Mouse (Mus musculus) heart, adult 2 months (tissue): ENCODE measurements around the gene Slc29a4. TPM values are rescaled to one million over a fixed set of nuclear protein-coding genes. Genes with fewer than 3 reads are reported as not detected.

Source experiments
- DNase-seq, 2 experiments: peaks; one replicate each; pipeline ENCODE4 v3.0.0; 2021
- H3K27ac ChIP-seq: fragments of 200-600 bp; 2 replicates; pipeline ENCODE4 v1.8.1; 2022
- H3K27me3 ChIP-seq: fragments of 200-500 bp; 2 replicates; pipeline ENCODE4 v1.6.1; 2012; ENCODE audit warnings: mild to moderate bottlenecking, low read length, inconsistent platforms, mixed read lengths; ENCODE audit not compliant: control insufficient read depth, insufficient read depth
- H3K36me3 ChIP-seq: fragments of 200-500 bp; 2 replicates; pipeline ENCODE4 v1.6.1; 2012; ENCODE audit warnings: low read length, inconsistent platforms; ENCODE audit not compliant: control insufficient read depth, insufficient read depth
- H3K4me1 ChIP-seq: fragments of 200-500 bp; 2 replicates; pipeline ENCODE4 v1.6.1; 2011; ENCODE audit warnings: low read length; ENCODE audit not compliant: control insufficient read depth, insufficient read depth
- H3K4me3 ChIP-seq: fragments of 200-600 bp; 2 replicates; pipeline ENCODE4 v1.8.1; 2022
- H3K79me2 ChIP-seq: fragments of 200-500 bp; replicated peaks from 2 replicates; pipeline ENCODE4 v1.6.1; 2012; ENCODE audit warnings: mild to moderate bottlenecking, inconsistent platforms, low read length, moderate library complexity, mixed read lengths; ENCODE audit not compliant: control insufficient read depth, insufficient read depth
- H3K9ac ChIP-seq: fragments of 200-500 bp; 2 replicates; pipeline ENCODE4 v1.6.1; 2012; ENCODE audit warnings: low read depth, mild to moderate bottlenecking, control low read depth, inconsistent platforms, low read length, mixed read lengths
- CTCF ChIP-seq: fragments of 200-600 bp; IDR thresholded peaks from 2 replicates; pipeline ENCODE4 v1.8.1; 2022; ENCODE audit warnings: antibody characterized with exemption, mild to moderate bottlenecking, moderate library complexity
- EP300 ChIP-seq: fragments of 200-500 bp; IDR thresholded peaks from 2 replicates; pipeline ENCODE4 v1.6.1; 2011; ENCODE audit warnings: low read depth, low read length, control low read depth; ENCODE audit not compliant: insufficient read depth
- POLR2A ChIP-seq: fragments of 200-500 bp; IDR thresholded peaks from 2 replicates; pipeline ENCODE4 v1.6.1; 2011; ENCODE audit warnings: mild to moderate bottlenecking, low read depth, low read length, control low read depth; ENCODE audit not compliant: insufficient read depth
- WGBS: fragments of 180-500 bp; shearing (Covaris S2); methylation state at CpG from one replicate; pipeline ENCODE4 v1.1.7; 2018; 5-methylcytosine and 5-hydroxymethylcytosine counted together
- intact Hi-C: fragments of 180-260 bp; cut with DNase I; formaldehyde crosslinking; loops from one replicate; pipeline ENCODE4 v1.15.1; 2025
- polyA plus RNA-seq: library from polyadenylated mRNA; depleted of rRNA; stranded (reverse); fragments of >200 nt; gene quantifications from 2 replicates; pipeline ENCODE4 v1.2.3, GENCODE M21; 2012
- total RNA-seq, 2 experiments: library from RNA; stranded (reverse); gene quantifications; 2 replicates each; pipeline ENCODE4 v1.2.3; 2021

Gene Slc29a4
- total and polyA plus RNA-seq, 3 experiments = 0.27 to 0.70 (median 0.31) TPM

DNA sequence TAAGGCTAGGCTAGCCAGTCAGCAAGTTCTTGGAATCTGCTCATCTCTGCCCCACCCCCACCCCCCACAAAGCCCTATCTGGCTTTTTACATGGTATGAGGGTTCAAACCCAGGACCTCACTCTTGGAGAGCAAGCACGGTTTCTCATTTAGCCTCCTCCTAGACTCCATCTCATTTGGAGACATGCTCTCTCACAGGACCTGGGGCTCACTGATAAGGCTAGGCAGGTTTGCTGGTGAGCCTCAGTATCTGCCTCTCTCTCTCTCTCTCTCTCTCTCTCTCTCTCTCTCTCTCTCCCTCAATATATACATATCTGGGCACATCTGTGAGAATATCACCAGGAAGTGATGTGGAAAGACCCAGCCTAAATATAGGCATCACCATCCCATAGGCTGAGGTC, 13.2 kb upstream of the Slc29a4 start:
- no peak for TF ChIP-seq POLR2A
- no peak for TF ChIP-seq CTCF
- no peak for TF ChIP-seq EP300
- intact Hi-C loops = no loop called here

GRCm38 (mm10) chr5:142681911-142682310, 10.4 kb upstream of the Slc29a4 start:
- H3K36me3 ChIP-seq = no peaks in the 10 kb centered on the region
- H3K79me2 ChIP-seq = no peaks in the 10 kb centered on the region
- H3K9ac ChIP-seq = no peak overlapping the region
- H3K27me3 ChIP-seq = no peaks in the 10 kb centered on the region; the same call in 1 of the 2 replicates
- H3K4me1 ChIP-seq = no peaks in the 10 kb centered on the region
- TF ChIP-seq CTCF (no peak), EP300 (no peak), POLR2A (no peak)
- 68% methylated on average over 3 of the region's 3 CpGs for WGBS
- intact Hi-C loops = no loop called here
- no peak overlapping the region for H3K27ac ChIP-seq
- no peak for DNase-seq
- no peak overlapping the region for H3K4me3 ChIP-seq

More for the DNA sequence above, 13.2 kb upstream of the Slc29a4 start:
- Histone ChIP-seq H3K4me3 (no peak overlapping the region), H3K36me3 (no peaks in the 10 kb centered on the region), H3K4me1 (no peaks in the 10 kb centered on the region), H3K9ac (no peak overlapping the region), H3K27me3 (no peaks in the 10 kb centered on the region; the same call in 1 of the 2 replicates), H3K27ac (no peak overlapping the region), H3K79me2 (no peaks in the 10 kb centered on the region)
- 85% methylated on average over 1 of the region's 1 CpGs for WGBS
- no peak for DNase-seq

GRCm38 (mm10) chr5:142682529-142682928, 9.8 kb upstream of the Slc29a4 start:
- 88% methylated on average over 5 of the region's 5 CpGs for WGBS
- TF ChIP-seq EP300 (no peak), POLR2A (no peak), CTCF (no peak)

GRCm38 (mm10) chr5:142688866-142689265, 3.4 kb upstream of the Slc29a4 start:
- no peak overlapping the region for H3K4me3 ChIP-seq
- H3K9ac ChIP-seq = no peak overlapping the region
- no peak for DNase-seq
- WGBS = 31% methylated on average over 6 of the region's 6 CpGs
- intact Hi-C loops = no loop called here
- peaks cover 3% of the 10 kb centered on the region; the same call in 1 of the 2 replicates for H3K27me3 ChIP-seq
- H3K36me3 ChIP-seq = no peaks in the 10 kb centered on the region
- no peaks in the 10 kb centered on the region for H3K4me1 ChIP-seq
- TF ChIP-seq EP300 = no peak
- no peak for TF ChIP-seq POLR2A
- TF ChIP-seq CTCF = no peak
- no peak overlapping the region for H3K27ac ChIP-seq
- no peaks in the 10 kb centered on the region for H3K79me2 ChIP-seq

More at GRCm38 (mm10) chr5:142682529-142682928, 9.8 kb upstream of the Slc29a4 start:
- no peak for DNase-seq
- Histone ChIP-seq H3K4me3 (no peak overlapping the region), H3K9ac (no peak overlapping the region), H3K27me3 (no peaks in the 10 kb centered on the region; the same call in 1 of the 2 replicates), H3K79me2 (no peaks in the 10 kb centered on the region), H3K27ac (no peak overlapping the region), H3K36me3 (no peaks in the 10 kb centered on the region), H3K4me1 (no peaks in the 10 kb centered on the region)
- intact Hi-C loops = no loop called here

DNA sequence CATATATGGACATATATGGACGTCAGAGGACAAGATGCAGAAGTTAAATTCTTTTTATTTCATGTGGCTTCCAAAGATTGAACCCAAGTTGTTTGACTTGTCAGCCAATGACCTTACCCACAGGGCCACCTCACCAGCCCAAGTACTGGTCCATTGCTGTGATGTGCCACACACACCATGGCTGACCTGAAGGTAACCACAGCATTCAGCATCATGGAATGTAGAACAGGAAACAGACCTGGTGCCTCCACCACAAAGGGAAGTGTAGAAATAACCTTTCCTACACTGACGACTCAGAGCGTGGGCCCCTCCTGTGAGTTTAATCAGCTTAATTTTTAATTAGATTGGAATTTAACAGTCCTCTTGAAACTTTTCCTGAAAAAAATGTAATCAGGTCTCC, 2.0 kb upstream of the Slc29a4 start:
- no peaks in the 10 kb centered on the region for H3K79me2 ChIP-seq
- no peak for TF ChIP-seq CTCF
- TF ChIP-seq POLR2A = no peak
- TF ChIP-seq EP300 = no peak
- no peak overlapping the region for H3K9ac ChIP-seq
- no peak overlapping the region for H3K27ac ChIP-seq
- intact Hi-C loops = no loop called here
- H3K36me3 ChIP-seq = no peaks in the 10 kb centered on the region
- WGBS = 66% methylated on average over 3 of the region's 3 CpGs
- DNase-seq = no peak
- no peak overlapping the region for H3K4me3 ChIP-seq
- H3K4me1 ChIP-seq = no peaks in the 10 kb centered on the region
- H3K27me3 ChIP-seq = peaks cover 4% of the 10 kb centered on the region; the same call in 1 of the 2 replicates

DNA sequence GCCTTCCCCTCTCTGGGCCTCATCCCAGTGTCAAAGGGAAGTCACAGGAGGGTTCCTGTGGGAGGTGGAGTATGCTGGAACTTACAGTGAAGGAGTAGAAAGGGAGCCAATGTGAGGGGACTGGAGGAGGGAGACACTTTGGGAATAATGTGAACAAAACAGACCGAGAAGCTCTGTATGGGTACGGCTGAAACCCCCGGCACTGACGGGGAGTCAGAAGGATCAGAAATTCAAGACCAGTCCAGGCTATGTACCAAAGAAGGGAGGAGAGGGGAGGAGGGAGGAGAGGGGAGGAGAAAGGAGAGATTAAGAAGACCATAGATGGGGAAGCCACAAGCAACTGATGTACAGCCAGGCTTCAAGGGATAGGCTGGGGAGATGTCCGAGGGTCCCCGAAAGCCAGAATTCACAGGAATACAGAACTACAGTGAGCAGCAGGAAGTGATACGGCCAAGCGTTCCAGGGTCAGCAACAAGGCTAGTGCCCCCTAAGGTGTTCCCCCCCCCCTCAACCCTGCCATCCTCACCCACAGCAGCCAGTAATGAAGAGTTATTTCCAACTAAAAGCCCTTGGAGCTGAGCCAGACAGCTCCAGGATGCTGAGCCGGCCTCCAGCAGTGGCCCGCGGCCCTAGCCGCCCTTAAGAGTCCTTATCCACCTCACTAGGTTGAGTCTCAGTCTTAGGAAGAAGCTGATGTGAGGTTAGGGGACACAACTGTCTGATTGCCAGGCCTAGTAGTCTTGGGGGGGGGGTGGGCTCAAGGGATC, 842 bp downstream of the Slc29a4 start:
- WGBS = 58% methylated on average over 12 of the region's 12 CpGs
- Histone ChIP-seq H3K27ac (no peak overlapping the region), H3K9ac (no peak overlapping the region), H3K79me2 (no peaks in the 10 kb centered on the region), H3K4me3 (no peak overlapping the region), H3K27me3 (peaks cover 4% of the 10 kb centered on the region; the same call in 1 of the 2 replicates), H3K4me1 (no peaks in the 10 kb centered on the region), H3K36me3 (no peaks in the 10 kb centered on the region)
- no peak for DNase-seq
- intact Hi-C loops = no loop called here
- TF ChIP-seq CTCF (no peak), POLR2A (no peak), EP300 (no peak)
